Mouse (Mus musculus) bone marrow, adult 2 months (tissue): ENCODE measurements around the gene Bcr.

Experiments
- CTCF ChIP-seq: fragments of 200-500 bp; IDR thresholded peaks from 2 replicates; pipeline ENCODE4 v1.5.1; 2011; ENCODE audit warnings: low read length, control low read depth; ENCODE audit not compliant: control insufficient read depth, insufficient read depth
- POLR2A ChIP-seq: fragments of 200-500 bp; IDR thresholded peaks from 2 replicates; pipeline ENCODE4 v1.6.1; 2011; ENCODE audit warnings: low read depth, mild to moderate bottlenecking, control low read depth, low read length, borderline replicate concordance; ENCODE audit not compliant: control insufficient read depth

- TF ChIP-seq CTCF (no peak), POLR2A (no peak)
These were observed 31.6 kb upstream of the Bcr start for GRCm38 (mm10) chr10:75028743-75029142.
